Mouse (Mus musculus): ENCODE measurements around the gene Usp12. TPM values are rescaled to one million over a fixed set of nuclear protein-coding genes. Genes with fewer than 3 reads are reported as not detected.

Gene Usp12
- total and polyA plus RNA-seq, 3 experiments, result 24.5 TPM; not detected in 1

DNA sequence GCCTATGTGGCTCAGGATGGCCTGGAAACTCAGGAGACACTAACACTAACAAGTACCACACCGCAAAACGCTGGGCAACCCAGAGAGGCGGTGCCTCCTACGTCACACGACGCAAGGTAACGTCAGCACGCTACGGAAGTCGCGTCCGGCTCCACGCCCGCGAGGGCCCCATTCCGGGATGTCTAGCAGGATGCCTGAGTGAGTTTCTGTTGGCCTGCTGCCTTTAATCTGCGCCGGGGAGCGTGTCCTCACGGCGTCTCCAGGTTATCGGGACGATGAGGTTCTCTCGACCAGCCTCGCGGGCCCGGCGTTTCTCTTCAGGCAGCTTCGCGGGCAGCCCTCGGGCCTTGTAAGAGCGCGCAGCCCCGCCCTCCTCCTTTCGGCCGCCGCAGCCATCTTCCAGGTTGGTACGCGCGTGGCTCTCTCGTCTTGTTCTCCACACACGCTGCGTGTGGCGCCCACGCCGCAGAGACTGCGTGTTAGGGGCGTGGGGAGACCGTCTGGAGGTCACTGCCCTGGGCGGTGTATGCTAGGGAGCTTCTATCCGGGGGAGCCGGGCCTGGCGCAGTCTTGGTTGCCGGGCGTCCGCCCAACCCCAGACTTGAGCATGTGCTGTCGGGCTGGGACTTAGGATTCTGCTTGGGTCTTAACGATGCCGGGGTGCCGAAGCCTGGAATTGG lies 38.1 kb upstream of the Usp12 start, which contains the start of gene Rpl21:
Gene Rpl21 (plus strand): TSS at position 122 of the 680 bp plus-strand sequence.
- DNase-seq (ENCODE audit: low read depth, low spot score), result peak; percentile 98
- H3K27me3 ChIP-seq (ENCODE audit: control insufficient read depth in 1 of 2, insufficient read depth in 2 of 2, low read length in 2 of 2), result no peaks in the 10 kb centered on the region
- H3K36me3 ChIP-seq (ENCODE audit: control insufficient read depth in 1 of 2, insufficient read depth in 2 of 2, low read length in 2 of 2), result peaks cover 12 to 26% of the 10 kb centered on the region in 2 experiments
- H3K4me1 ChIP-seq (ENCODE audit: control insufficient read depth in 1 of 2, insufficient read depth in 2 of 2, low read length in 2 of 2), result peaks cover 0 to 14% of the 10 kb centered on the region in 2 experiments; a peak in 2 of 4 replicates
- H3K4me3 ChIP-seq (ENCODE audit: control insufficient read depth in 1 of 2, insufficient read depth in 1 of 2, low read depth in 2 of 2, low read length in 2 of 2), result peak within 1 kb of the TSS; percentile 73 to 95
- H3K27ac ChIP-seq (ENCODE audit: control insufficient read depth, low read depth, low read length), result peak within 1 kb of the TSS; percentile 90
- no peaks in the 10 kb centered on the region for H3K9me3 ChIP-seq (replicated peaks; ENCODE audit: insufficient read depth, low read length)
- H3K79me2 ChIP-seq (ENCODE audit: control insufficient read depth, insufficient read depth, low read length, poor library complexity), result peaks cover 20% of the 10 kb centered on the region
- H3K9ac ChIP-seq (ENCODE audit: control insufficient read depth, low read depth, low read length, poor library complexity, severe bottlenecking), result peak within 1 kb of the TSS; percentile 94
- no peak for TF ChIP-seq JUND (IDR thresholded peaks at IDR 0.05; ENCODE audit: low read depth, low read length)
- no peak for TF ChIP-seq ETS1 (IDR thresholded peaks at IDR 0.05; ENCODE audit: low read depth, low read length)
- TF ChIP-seq E2F4 (IDR thresholded peaks at IDR 0.05; ENCODE audit: borderline replicate concordance, low read depth, low read length), result no peak
- TF ChIP-seq UBTF (IDR thresholded peaks at IDR 0.05; ENCODE audit: borderline replicate concordance, insufficient read depth, low read depth, low read length), result 0 out of 2 replicates have a peak, but pooled peaks have one; percentile 43
- TF ChIP-seq CHD1 (IDR thresholded peaks at IDR 0.05; ENCODE audit: low read depth, low read length), result no peak
- peak; percentile 99 for TF ChIP-seq POLR2AphosphoS2 (IDR thresholded peaks at IDR 0.05; ENCODE audit: low read length)
- no peak for TF ChIP-seq SMC3 (IDR thresholded peaks at IDR 0.05; ENCODE audit: low read depth, low read length)
- peak; percentile 94; the same call in 1 of the 2 replicates for TF ChIP-seq ZMIZ1 (IDR thresholded peaks at IDR 0.05; ENCODE audit: low read depth, low read length)
- TF ChIP-seq MEF2A (IDR thresholded peaks at IDR 0.05; ENCODE audit: extremely low read depth, insufficient replicate concordance, low read depth, low read length, poor library complexity, severe bottlenecking), result no peak
- peak; percentile 90 for TF ChIP-seq SIN3A (IDR thresholded peaks at IDR 0.05; ENCODE audit: low read length)
- TF ChIP-seq RAD21 (IDR thresholded peaks at IDR 0.05; ENCODE audit: low read depth, low read length), result no peak
- TF ChIP-seq NRF1 (IDR thresholded peaks at IDR 0.05; ENCODE audit: insufficient read depth, low read depth, low read length, poor library complexity, severe bottlenecking), result no peak
- peak; percentile 61 for TF ChIP-seq KAT2A (conservative IDR thresholded peaks at IDR 0.05; ENCODE audit: low read depth, low read length)
- TF ChIP-seq CHD2 (IDR thresholded peaks at IDR 0.05; ENCODE audit: low read length), result no peak
- no peak for TF ChIP-seq USF1 (IDR thresholded peaks at IDR 0.05; ENCODE audit: low read depth, low read length)
- TF ChIP-seq ELF1 (IDR thresholded peaks at IDR 0.05; ENCODE audit: low read depth, low read length), result peak; percentile 89
- peak; percentile 99 for TF ChIP-seq MAX (IDR thresholded peaks at IDR 0.05; ENCODE audit: low read length)
- TF ChIP-seq MYC (IDR thresholded peaks at IDR 0.05; ENCODE audit: low read depth, low read length), result peak; percentile 96
- TF ChIP-seq HCFC1 (IDR thresholded peaks at IDR 0.05; ENCODE audit: low read depth, low read length), result peak; percentile 90
- TF ChIP-seq RCOR1 (IDR thresholded peaks at IDR 0.05; ENCODE audit: low read depth, low read length), result no peak
- TF ChIP-seq ZNF384 (IDR thresholded peaks at IDR 0.05; ENCODE audit: low read depth, low read length), result no peak
- no peak for TF ChIP-seq ZKSCAN1 (IDR thresholded peaks at IDR 0.05; ENCODE audit: low read depth, low read length)
- TF ChIP-seq TCF12 (IDR thresholded peaks at IDR 0.05; ENCODE audit: low read depth, low read length), result no peak; the same call in 1 of the 2 replicates
- peak; percentile 90; the same call in 1 of the 2 replicates for TF ChIP-seq MAZ (IDR thresholded peaks at IDR 0.05; ENCODE audit: low read depth, low read length)
- no peak for TF ChIP-seq MAFK (IDR thresholded peaks at IDR 0.05; ENCODE audit: borderline replicate concordance, low read depth, low read length)
- no peak for TF ChIP-seq EP300 (IDR thresholded peaks at IDR 0.05; ENCODE audit: low read depth in 1 of 2, low read length in 2 of 2)
- no peak for TF ChIP-seq BHLHE40 (IDR thresholded peaks at IDR 0.05; ENCODE audit: borderline replicate concordance, low read depth, low read length)
- TF ChIP-seq MYB (IDR thresholded peaks at IDR 0.05; ENCODE audit: low read depth, low read length), result no peak
- peak; percentile 94 to 99 for TF ChIP-seq POLR2A (IDR thresholded peaks at IDR 0.05; ENCODE audit: control insufficient read depth in 1 of 2, insufficient read depth in 1 of 2, low read depth in 1 of 2, low read length in 2 of 2, poor library complexity in 1 of 2)
- peak in 1 of 3 experiments; percentile 28; a peak in 2 of 6 replicates for TF ChIP-seq CTCF (IDR thresholded peaks at IDR 0.05 in 2 of 3, conservative IDR thresholded peaks at IDR 0.05 in 1 of 3; ENCODE audit: control insufficient read depth in 1 of 3, insufficient read depth in 1 of 3, low read depth in 2 of 3, low read length in 3 of 3, poor library complexity in 1 of 3, severe bottlenecking in 1 of 3)
- TF ChIP-seq USF2 (IDR thresholded peaks at IDR 0.05; ENCODE audit: borderline replicate concordance in 1 of 2, insufficient read depth in 1 of 2, low read depth in 1 of 2, low read length in 2 of 2), result no peak
- TF ChIP-seq NELFE (IDR thresholded peaks at IDR 0.05; ENCODE audit: low read depth, low read length), result peak; percentile 97
- no peak for TF ChIP-seq GABPA (IDR thresholded peaks at IDR 0.05; ENCODE audit: low read depth, low read length)
- no peak for TF ChIP-seq GATA1 (IDR thresholded peaks at IDR 0.05; ENCODE audit: low read depth, low read length)
- no peak for TF ChIP-seq ZC3H11A (IDR thresholded peaks at IDR 0.05; ENCODE audit: low read depth, low read length)
- no peak; the same call in 1 of the 2 replicates for TF ChIP-seq POLR2AphosphoS5 (IDR thresholded peaks at IDR 0.05; ENCODE audit: borderline replicate concordance, low read depth, low read length)
